Mouse (Mus musculus): ENCODE measurements around the gene Ubtd1. TPM values are rescaled to one million over a fixed set of nuclear protein-coding genes. Genes with fewer than 3 reads are reported as not detected.
A peak's percentile ranks its signal among the peaks of the same experiment; 100 is the strongest.

The Ubtd1 gene
- polyA plus RNA-seq, 1 experiment, result 29.8 TPM

DNA sequence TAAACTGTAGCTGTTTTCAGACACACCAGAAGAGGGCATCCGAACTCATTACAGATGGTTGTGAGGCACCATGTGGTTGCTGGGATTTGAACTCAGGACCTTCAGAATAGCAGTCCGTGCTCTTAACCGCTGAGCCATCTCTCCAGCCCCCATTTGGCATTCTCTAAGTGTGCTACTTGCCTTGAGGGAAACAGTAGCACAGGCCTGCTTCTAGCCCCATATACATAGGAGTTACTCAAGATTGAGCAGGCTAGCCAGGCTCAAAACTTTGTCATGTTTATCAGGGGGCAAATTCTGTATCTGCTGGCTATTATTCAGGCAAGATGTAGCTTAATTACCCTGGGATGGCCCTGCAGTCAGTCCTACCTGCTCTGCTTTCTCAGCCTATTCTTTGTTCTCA lies 69.8 kb downstream of the Ubtd1 start:
- Histone ChIP-seq H3K4me3 (ENCODE audit: insufficient read depth, low read length) (no peak overlapping the region), H3K4me1 (ENCODE audit: control insufficient read depth, insufficient read depth, low read length) (no peaks in the 10 kb centered on the region), H3K27ac (ENCODE audit: insufficient read depth, low read length) (no peak overlapping the region)
- TF ChIP-seq CTCF (IDR thresholded peaks at IDR 0.05; ENCODE audit: borderline replicate concordance, insufficient read depth, low read length) (no peak), POLR2A (IDR thresholded peaks at IDR 0.05; ENCODE audit: low read depth, low read length) (no peak)

DNA sequence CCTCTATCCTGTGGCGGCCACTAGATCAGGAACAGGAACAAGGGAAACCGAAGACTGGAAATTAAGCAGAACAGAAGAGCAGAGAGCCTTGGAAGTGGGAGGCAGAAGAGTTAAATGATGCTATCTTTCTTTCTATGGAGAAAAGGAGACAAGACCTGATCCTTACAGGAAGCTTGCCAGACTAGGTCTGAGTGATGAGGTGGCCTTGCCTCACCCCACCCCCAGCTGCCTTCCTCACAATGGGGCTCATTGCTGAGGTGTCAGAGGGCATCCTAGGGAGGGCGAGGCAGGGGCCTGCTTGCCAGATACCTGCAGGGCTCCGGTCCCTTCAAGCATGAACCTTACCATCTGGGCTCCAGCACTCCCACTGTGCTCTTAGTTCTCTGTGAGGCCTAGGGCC lies 70.4 kb downstream of the Ubtd1 start, which contains the start of gene 4933411K16Rik:
TSS of gene 4933411K16Rik (plus strand) at position 301 of the 400 bp plus-strand sequence.
- TF ChIP-seq CTCF (IDR thresholded peaks at IDR 0.05; ENCODE audit: borderline replicate concordance, insufficient read depth, low read length), result no peak
- no peak for TF ChIP-seq POLR2A (IDR thresholded peaks at IDR 0.05; ENCODE audit: low read depth, low read length)
- Histone ChIP-seq H3K27ac (ENCODE audit: insufficient read depth, low read length) (no peak within 1 kb of the TSS), H3K4me3 (ENCODE audit: insufficient read depth, low read length) (no peak within 1 kb of the TSS), H3K4me1 (ENCODE audit: control insufficient read depth, insufficient read depth, low read length) (no peaks in the 10 kb centered on the region)

DNA sequence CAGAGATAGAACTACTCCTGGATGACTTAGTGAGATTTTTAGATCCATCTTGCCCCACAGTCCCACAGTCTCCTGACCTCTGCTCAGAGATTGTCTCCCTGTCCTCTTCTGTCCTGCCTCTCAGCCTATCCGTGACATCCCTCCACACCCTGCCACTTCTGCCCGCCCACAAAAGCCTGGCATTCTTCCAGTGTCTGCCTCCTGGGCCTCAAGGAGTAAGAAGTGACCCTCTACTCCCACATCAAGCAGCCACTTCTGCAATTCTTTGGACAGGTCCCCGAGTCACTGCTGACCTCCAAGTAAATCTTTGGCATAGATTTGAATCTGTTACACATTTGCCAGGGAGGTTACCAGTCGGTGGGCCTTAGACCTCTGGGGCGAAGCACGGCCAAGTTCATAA lies 72.7 kb downstream of the Ubtd1 start:
- H3K4me1 ChIP-seq (ENCODE audit: control insufficient read depth, insufficient read depth, low read length), result no peaks in the 10 kb centered on the region
- H3K4me3 ChIP-seq (ENCODE audit: insufficient read depth, low read length), result no peak overlapping the region
- no peak overlapping the region for H3K27ac ChIP-seq (ENCODE audit: insufficient read depth, low read length)
- TF ChIP-seq POLR2A (IDR thresholded peaks at IDR 0.05; ENCODE audit: low read depth, low read length) (no peak), CTCF (IDR thresholded peaks at IDR 0.05; ENCODE audit: borderline replicate concordance, insufficient read depth, low read length) (no peak)

DNA sequence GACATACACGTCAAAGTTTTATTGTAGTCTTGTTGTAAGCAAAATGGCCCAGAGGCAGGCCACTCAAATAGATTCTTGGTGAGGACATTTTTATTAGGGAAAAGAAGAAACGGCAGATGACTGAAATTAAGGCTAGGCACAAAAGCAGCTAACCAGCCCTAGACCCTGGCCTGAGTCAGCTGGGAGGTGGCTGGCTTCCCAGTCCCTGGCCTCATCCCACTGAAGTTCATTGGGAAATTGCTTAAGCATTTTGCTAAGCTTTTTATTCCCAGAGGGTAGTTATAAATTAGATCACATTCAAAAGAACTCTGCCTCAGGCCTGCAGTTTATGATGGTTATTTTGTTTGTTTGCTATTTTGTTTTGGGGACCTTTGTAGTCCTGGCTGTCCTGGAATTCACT lies 74.3 kb downstream of the Ubtd1 start:
- Histone ChIP-seq H3K4me1 (ENCODE audit: control insufficient read depth, insufficient read depth, low read length) (no peaks in the 10 kb centered on the region), H3K27ac (ENCODE audit: insufficient read depth, low read length) (no peak overlapping the region), H3K4me3 (ENCODE audit: insufficient read depth, low read length) (no peak overlapping the region)
- TF ChIP-seq CTCF (IDR thresholded peaks at IDR 0.05; ENCODE audit: borderline replicate concordance, insufficient read depth, low read length) (no peak), POLR2A (IDR thresholded peaks at IDR 0.05; ENCODE audit: low read depth, low read length) (no peak)

DNA sequence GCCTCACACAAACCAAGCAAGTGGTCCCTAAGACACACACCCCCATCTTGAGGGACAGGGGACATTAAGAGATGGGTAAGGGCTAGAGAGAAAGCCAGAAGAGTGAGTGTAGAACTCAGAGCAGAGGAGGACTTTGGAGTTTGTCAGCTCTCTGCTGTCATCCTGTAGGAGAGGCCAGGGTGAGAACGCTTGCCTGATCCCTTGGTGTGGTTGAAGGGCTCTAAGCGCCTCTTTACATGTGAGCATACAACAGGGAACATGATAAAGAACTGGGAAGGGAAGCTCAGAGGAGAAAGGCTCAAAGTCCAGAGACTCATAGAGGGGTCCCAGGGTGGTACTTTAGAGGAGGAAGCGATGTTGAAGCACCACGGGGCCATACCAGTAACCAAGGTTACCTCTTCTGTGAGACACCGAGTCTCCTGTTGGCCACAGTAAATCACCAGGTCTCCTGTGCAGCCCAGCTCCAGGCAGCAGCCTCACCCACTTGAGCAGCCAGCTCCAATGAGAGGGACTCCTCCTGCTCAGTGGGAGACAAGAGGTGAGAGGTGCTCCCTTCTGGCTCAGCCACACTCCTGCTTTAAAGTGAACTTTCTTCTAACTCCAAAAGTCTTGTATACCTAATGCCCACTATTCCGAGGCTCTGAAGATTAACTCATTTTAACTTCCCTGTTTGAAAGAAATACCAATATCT lies 75.3 kb downstream of the Ubtd1 start:
- TF ChIP-seq POLR2A (IDR thresholded peaks at IDR 0.05; ENCODE audit: low read depth, low read length), result no peak
- no peak overlapping the region for H3K27ac ChIP-seq (ENCODE audit: insufficient read depth, low read length)
- H3K4me1 ChIP-seq (ENCODE audit: control insufficient read depth, insufficient read depth, low read length), result no peaks in the 10 kb centered on the region
- H3K4me3 ChIP-seq (ENCODE audit: insufficient read depth, low read length), result no peak overlapping the region

DNA sequence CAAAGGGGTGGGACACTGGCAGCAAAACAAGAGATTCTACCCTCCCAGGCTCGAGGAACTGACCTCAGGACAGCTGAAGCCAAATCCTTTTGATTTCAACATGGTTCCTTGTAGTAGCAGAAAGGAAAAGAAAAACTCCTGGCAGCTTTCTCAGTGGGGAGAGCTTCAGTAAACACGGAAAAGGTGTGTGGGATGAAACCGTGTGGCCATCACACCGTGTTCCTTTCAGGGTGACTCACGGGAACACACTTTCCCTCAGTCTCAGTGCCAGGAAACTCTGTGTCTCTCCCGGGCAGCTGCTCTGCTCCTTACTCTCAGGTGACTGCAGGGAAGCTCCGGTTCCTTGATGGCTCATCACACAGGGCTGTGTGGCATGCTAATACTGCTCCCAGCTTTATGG lies 76.9 kb downstream of the Ubtd1 start:
- TF ChIP-seq CTCF (IDR thresholded peaks at IDR 0.05; ENCODE audit: borderline replicate concordance, insufficient read depth, low read length), result no peak
- TF ChIP-seq POLR2A (IDR thresholded peaks at IDR 0.05; ENCODE audit: low read depth, low read length), result no peak

DNA sequence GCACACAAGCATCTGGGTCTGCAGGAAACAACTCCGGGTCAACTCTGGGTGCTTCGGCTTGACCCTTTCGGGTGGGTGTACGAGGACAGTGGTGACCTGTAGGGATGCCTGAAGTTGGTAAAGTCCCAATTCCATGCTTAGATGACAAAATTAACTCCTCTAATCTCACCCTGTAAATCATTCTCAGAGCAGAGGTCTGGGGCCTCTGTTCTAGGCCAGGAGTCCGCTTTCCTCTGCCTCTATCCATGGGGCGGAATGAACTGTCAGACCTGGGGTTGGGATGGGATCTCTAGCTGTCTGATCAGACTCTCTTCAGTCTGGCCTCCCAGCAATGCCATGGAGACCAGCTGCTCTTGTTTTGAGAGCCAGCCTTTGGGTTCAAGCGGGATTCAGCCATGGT lies 79.9 kb downstream of the Ubtd1 start:
- Histone ChIP-seq H3K4me1 (ENCODE audit: control insufficient read depth, insufficient read depth, low read length) (no peaks in the 10 kb centered on the region), H3K4me3 (ENCODE audit: insufficient read depth, low read length) (no peak overlapping the region), H3K27ac (ENCODE audit: insufficient read depth, low read length) (no peak overlapping the region)
- TF ChIP-seq POLR2A (IDR thresholded peaks at IDR 0.05; ENCODE audit: low read depth, low read length) (no peak), CTCF (IDR thresholded peaks at IDR 0.05; ENCODE audit: borderline replicate concordance, insufficient read depth, low read length) (no peak)

More for the DNA sequence above, 76.9 kb downstream of the Ubtd1 start:
- Histone ChIP-seq H3K4me3 (ENCODE audit: insufficient read depth, low read length) (no peak overlapping the region), H3K4me1 (ENCODE audit: control insufficient read depth, insufficient read depth, low read length) (no peaks in the 10 kb centered on the region), H3K27ac (ENCODE audit: insufficient read depth, low read length) (no peak overlapping the region)

DNA sequence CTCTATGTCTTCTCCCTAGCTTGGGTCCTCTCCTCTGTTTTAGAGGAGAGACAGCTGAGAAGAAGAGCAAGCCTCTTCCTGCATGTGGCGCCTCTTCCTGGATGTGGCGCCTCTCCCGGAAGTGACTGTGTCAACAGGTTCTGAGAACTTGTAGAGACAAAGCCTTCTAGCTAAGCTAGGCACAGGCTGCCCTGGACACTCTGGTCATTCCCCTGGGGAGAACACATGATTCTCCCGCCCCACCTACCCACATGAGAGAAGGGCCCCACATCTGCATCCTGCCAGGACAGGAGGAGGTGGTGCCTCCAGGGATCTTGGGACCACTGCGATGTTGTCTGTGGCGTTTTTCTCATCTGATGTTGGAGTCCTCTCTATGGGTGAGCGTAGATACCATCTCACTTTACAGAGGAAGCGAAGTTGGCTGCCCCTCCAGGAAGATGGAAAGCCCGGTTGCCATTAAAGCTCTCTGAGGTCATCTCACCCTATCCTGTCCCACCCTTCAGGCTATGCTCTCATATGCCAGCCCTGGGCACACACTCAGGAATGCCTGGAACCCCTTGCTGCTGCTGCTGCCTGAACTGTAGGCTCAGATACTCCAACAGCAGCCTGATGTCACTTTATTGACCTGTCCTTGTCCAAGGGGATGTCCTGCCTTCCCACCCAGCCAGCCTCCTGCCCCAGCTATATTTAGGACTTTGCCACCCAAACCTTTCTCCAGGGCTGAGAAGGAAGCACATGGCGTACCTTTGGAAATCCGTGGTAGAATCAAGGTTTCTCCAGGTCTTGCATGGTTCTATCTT lies 87.1 kb downstream of the Ubtd1 start:
- Histone ChIP-seq H3K4me1 (ENCODE audit: control insufficient read depth, insufficient read depth, low read length) (peaks cover 4% of the 10 kb centered on the region; the same call in 1 of the 2 replicates), H3K4me3 (ENCODE audit: insufficient read depth, low read length) (no peak overlapping the region), H3K27ac (ENCODE audit: insufficient read depth, low read length) (no peak overlapping the region)
- no peak for TF ChIP-seq CTCF (IDR thresholded peaks at IDR 0.05; ENCODE audit: borderline replicate concordance, insufficient read depth, low read length)
- TF ChIP-seq POLR2A (IDR thresholded peaks at IDR 0.05; ENCODE audit: low read depth, low read length), result no peak

DNA sequence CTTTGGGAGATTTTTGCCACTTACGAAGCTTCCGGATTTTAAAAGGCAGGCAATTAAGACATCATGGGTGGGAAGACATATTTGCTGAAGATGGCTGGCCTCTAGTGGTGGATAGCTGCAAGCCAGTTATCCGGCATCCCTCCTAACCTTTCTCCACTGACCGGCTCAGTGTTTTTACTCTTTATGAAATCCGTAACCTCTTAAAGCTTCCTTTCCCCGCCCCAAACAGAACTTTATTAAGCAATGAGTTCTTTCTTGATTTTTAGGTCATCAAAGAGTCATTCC lies 87.6 kb downstream of the Ubtd1 start:
- H3K4me3 ChIP-seq (ENCODE audit: insufficient read depth, low read length), result no peak overlapping the region
- peaks cover 4% of the 10 kb centered on the region; the same call in 1 of the 2 replicates for H3K4me1 ChIP-seq (ENCODE audit: control insufficient read depth, insufficient read depth, low read length)
- TF ChIP-seq POLR2A (IDR thresholded peaks at IDR 0.05; ENCODE audit: low read depth, low read length) (no peak), CTCF (IDR thresholded peaks at IDR 0.05; ENCODE audit: borderline replicate concordance, insufficient read depth, low read length) (0 out of 2 replicates have a peak, but pooled peaks have one; percentile 21)
- no peak overlapping the region for H3K27ac ChIP-seq (ENCODE audit: insufficient read depth, low read length)

DNA sequence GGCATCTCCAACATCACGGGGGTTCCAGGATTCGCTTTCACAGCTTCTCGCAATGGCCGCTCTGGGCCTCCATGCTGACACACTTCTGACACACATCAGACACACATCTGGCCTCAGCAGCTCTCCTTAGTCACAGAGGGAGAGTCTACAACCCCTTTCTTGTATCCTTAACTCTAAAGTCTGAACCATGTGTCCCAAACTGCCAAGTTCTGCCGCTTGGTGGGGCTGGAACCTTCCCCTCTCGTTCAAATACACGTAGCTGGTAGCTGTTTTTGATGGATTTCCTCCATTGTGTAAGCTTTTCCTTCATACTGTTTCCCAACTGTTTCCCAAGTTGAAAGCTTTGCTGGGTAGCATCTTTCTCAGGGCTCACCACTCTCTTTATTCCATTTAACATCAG lies 89.7 kb downstream of the Ubtd1 start:
- Histone ChIP-seq H3K27ac (ENCODE audit: insufficient read depth, low read length) (no peak overlapping the region), H3K4me1 (ENCODE audit: control insufficient read depth, insufficient read depth, low read length) (peaks cover 4% of the 10 kb centered on the region; the same call in 1 of the 2 replicates), H3K4me3 (ENCODE audit: insufficient read depth, low read length) (no peak overlapping the region)
- no peak for TF ChIP-seq POLR2A (IDR thresholded peaks at IDR 0.05; ENCODE audit: low read depth, low read length)
- no peak for TF ChIP-seq CTCF (IDR thresholded peaks at IDR 0.05; ENCODE audit: borderline replicate concordance, insufficient read depth, low read length)

Data from embryonic fibroblast, embryonic 13.5 days (primary cell).